Mouse (Mus musculus) forebrain, embryonic 13.5 days (tissue): Measurements from ENCODE around the gene Pigg. TPM values are rescaled to one million over a fixed set of nuclear protein-coding genes. Genes with fewer than 3 reads are reported as not detected.

Experiments used
- ATAC-seq: fragments of 200-750 bp; cut with Nextera tagmentation; 2 replicates; pipeline ENCODE4 v1.8.0; 2017
- H3K27ac ChIP-seq: fragments of 300-500 bp; sonication (generic); 2 replicates; pipeline ENCODE4 v1.5.1; 2015; ENCODE audit warnings: inconsistent platforms, mild to moderate bottlenecking, moderate library complexity
- H3K27me3 ChIP-seq: fragments of 300-500 bp; sonication (generic); 2 replicates; pipeline ENCODE4 v1.6.1; 2015; ENCODE audit warnings: mild to moderate bottlenecking, inconsistent platforms
- H3K36me3 ChIP-seq: fragments of 300-500 bp; sonication (generic); 2 replicates; pipeline ENCODE4 v1.6.1; 2015; ENCODE audit warnings: mild to moderate bottlenecking, inconsistent platforms; ENCODE audit not compliant: poor library complexity, severe bottlenecking
- H3K4me1 ChIP-seq: fragments of 300-500 bp; sonication (generic); 2 replicates; pipeline ENCODE4 v1.6.1; 2015; ENCODE audit warnings: inconsistent platforms
- H3K4me2 ChIP-seq: fragments of 300-500 bp; sonication (generic); 2 replicates; pipeline ENCODE4 v1.6.1; 2015; ENCODE audit warnings: inconsistent platforms, mild to moderate bottlenecking, moderate library complexity
- H3K4me3 ChIP-seq: fragments of 300-500 bp; sonication (generic); 2 replicates; pipeline ENCODE4 v1.5.1; 2015; ENCODE audit warnings: mild to moderate bottlenecking, inconsistent platforms
- H3K9ac ChIP-seq: fragments of 300-500 bp; sonication (generic); 2 replicates; pipeline ENCODE4 v1.6.1; 2015; ENCODE audit warnings: mild to moderate bottlenecking, inconsistent platforms
- H3K9me3 ChIP-seq: fragments of 300-500 bp; sonication (generic); replicated peaks from 2 replicates; pipeline ENCODE4 v1.6.1; 2016; ENCODE audit warnings: inconsistent platforms
- WGBS: fragments of 180-500 bp; shearing (Covaris S2); methylation state at CpG from one replicate; pipeline ENCODE4 v1.1.7; 2015; 5-methylcytosine and 5-hydroxymethylcytosine counted together
- polyA plus RNA-seq: library from polyadenylated mRNA; unstranded; fragments of >200 nt; fragmentation: Nextera tagmentation; extraction: Ambion mirVana; gene quantifications from 2 replicates; pipeline ENCODE4 v1.2.1, GENCODE M21; 2015

The Pigg gene
- polyA plus RNA-seq, 1 experiment from 2014 or later, result 6.0 TPM

DNA sequence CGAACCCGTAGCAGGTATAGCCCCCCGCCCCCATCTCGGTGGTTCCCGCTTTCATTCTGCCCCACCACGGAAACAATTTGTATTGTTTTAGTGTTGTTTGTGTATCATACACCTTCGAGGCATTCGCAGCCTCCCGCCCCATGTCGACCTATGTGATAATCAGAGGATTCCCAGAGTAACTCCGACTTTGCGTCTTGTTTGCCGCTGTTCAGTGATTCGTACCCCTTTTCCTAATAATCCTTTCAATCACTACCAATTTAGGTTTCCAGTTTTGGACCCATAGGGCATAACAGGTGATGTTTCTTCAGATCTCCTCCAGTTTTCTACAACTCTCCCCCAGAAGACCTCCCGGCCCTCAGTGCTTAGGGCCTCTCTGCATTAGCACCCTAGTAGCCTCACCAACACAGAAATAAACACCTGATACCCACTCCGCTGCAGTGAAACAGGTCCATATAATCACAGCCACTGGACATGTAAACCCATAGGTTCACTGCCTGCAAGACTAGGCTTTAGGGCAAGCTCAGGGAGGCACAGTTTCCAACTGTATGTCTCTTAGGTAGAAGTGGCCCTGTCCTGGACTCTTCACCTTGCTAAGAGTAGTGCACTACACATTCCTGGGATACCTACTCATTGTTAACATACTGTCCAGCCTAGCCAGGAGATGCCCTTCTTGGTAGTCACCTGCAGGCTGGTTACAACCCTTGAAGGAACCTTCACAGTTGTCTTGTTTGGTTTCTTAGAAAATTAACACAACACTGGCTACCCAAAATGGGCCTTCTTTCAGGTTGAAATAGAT, 854 bp downstream of the Pigg start:
- H3K27ac ChIP-seq, result 0 out of 2 replicates have a peak overlapping the region, but pooled peaks have one; percentile 73
- ATAC-seq, result no peak

DNA sequence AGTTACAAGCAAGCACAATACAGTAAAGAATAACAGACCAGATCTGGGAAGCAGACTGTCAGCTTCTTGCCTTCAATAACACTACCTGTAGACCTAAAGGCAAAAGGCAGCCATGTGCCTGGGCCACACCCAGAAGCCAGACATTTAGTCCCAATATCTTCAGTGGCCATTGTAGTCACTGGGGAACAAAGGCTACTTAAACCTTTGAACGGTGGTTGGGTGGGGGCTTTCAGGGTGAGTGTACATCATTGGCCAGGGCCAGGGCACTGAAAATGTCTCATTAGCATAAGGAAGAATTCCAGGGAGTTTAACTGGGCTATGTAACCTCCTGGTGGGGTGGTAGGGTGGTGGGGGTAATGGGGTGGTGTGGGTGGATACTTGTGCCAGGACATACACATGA, 18.6 kb downstream of the Pigg start:
- H3K36me3 ChIP-seq, result peaks cover 72% of the 10 kb centered on the region
- WGBS, result 75% methylated on average over 1 of the region's 1 CpGs
- no peak overlapping the region for H3K9ac ChIP-seq
- H3K4me3 ChIP-seq, result no peak overlapping the region
- no peak overlapping the region for H3K4me2 ChIP-seq
- no peak for ATAC-seq
- no peaks in the 10 kb centered on the region for H3K9me3 ChIP-seq
- H3K4me1 ChIP-seq, result no peaks in the 10 kb centered on the region
- H3K27me3 ChIP-seq, result no peaks in the 10 kb centered on the region
- H3K27ac ChIP-seq, result no peak overlapping the region

More for the DNA sequence above, 854 bp downstream of the Pigg start:
- Histone ChIP-seq H3K9me3 (no peaks in the 10 kb centered on the region), H3K9ac (peak overlapping the region; percentile 85), H3K36me3 (peaks cover 5% of the 10 kb centered on the region; the same call in 1 of the 2 replicates), H3K27me3 (no peaks in the 10 kb centered on the region), H3K4me1 (peaks cover 11% of the 10 kb centered on the region), H3K4me3 (peak overlapping the region; percentile 77), H3K4me2 (peak overlapping the region; percentile 86)
- WGBS, result 6% methylated on average over 16 of the region's 16 CpGs

DNA sequence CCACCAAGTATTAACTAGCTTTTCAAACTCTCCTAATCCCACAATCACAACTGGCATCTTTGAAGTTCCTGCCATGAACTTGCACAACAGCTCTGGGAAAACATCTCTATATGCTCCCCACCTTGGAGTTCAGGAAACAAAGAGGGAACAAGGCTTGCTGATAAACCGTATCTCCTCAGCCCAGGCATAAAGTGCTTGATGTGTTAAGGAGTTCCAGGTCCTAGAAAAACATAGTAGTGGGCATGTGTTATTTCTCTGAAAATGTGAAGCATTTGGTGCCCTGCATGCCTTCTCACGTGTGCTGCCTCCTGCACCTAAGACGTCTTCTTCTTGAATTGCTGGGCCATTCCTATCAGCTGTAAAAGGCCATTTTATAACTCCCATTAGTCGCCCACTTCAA, 25.0 kb downstream of the Pigg start:
- Histone ChIP-seq H3K4me3 (no peak overlapping the region), H3K4me1 (no peaks in the 10 kb centered on the region), H3K9me3 (no peaks in the 10 kb centered on the region), H3K9ac (no peak overlapping the region), H3K27ac (no peak overlapping the region), H3K4me2 (no peak overlapping the region), H3K27me3 (no peaks in the 10 kb centered on the region), H3K36me3 (peaks cover 61% of the 10 kb centered on the region)
- 82% methylated on average over 4 of the region's 4 CpGs for WGBS
- no peak for ATAC-seq

- Histone ChIP-seq H3K4me3 (no peak overlapping the region), H3K36me3 (peaks cover 54% of the 10 kb centered on the region), H3K4me2 (no peak overlapping the region), H3K9ac (no peak overlapping the region), H3K4me1 (no peaks in the 10 kb centered on the region), H3K27me3 (no peaks in the 10 kb centered on the region), H3K27ac (no peak overlapping the region), H3K9me3 (no peaks in the 10 kb centered on the region)
- ATAC-seq, result no peak
- 89% methylated on average over 3 of the region's 3 CpGs for WGBS
These were observed 25.6 kb downstream of the Pigg start for GRCm38 (mm10) chr5:108338049-108338448.

GRCm38 (mm10) chr5:108343680-108344170, 31.3 kb downstream of the Pigg start:
- no peak overlapping the region for H3K4me2 ChIP-seq
- ATAC-seq, result no peak
- no peak overlapping the region for H3K4me3 ChIP-seq
- peaks cover 44% of the 10 kb centered on the region for H3K36me3 ChIP-seq
- no peaks in the 10 kb centered on the region for H3K4me1 ChIP-seq
- H3K9ac ChIP-seq, result no peak overlapping the region
- H3K27me3 ChIP-seq, result no peaks in the 10 kb centered on the region
- H3K9me3 ChIP-seq, result no peaks in the 10 kb centered on the region
- 92% methylated on average over 4 of the region's 4 CpGs for WGBS
- no peak overlapping the region for H3K27ac ChIP-seq

DNA sequence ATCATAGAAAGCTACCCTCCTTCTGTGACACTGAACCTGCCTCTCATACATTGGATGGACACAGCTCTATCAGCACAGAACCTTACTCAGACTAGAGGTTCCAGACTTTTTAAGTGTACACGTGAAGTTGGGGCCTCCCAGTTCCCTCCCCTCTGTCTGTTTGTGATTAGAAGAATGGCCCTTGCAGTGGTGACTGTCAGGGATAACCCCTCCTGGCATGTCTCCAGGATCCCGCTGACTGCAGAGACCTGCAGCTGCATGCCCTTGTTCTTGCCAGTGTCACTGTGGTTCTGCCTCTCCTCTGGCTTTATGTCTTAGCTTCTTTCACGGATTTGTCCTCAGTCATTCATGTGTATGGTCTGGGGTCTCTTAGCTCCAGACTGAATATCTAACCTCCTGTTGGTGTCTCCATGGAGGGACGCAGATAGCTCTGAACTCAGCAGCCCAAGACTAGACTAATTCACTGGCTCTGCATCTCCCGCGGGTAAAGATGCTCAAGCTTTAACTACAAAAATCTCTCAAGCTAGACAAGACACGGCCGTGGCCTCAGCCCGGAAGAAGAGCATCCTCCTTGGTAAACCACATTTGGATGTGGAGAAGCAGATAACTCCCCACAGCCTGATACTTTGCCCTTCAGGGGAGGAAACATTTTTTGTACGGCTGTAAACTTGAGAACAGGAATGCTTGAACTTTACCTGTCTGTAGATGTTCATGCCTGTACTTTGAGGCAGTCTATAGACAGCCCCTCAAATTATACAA, 33.1 kb downstream of the Pigg start:
- no peak overlapping the region for H3K27ac ChIP-seq
- no peak overlapping the region for H3K4me2 ChIP-seq
- H3K27me3 ChIP-seq, result no peaks in the 10 kb centered on the region
- H3K9me3 ChIP-seq, result no peaks in the 10 kb centered on the region
- H3K36me3 ChIP-seq, result peaks cover 38% of the 10 kb centered on the region
- H3K9ac ChIP-seq, result no peak overlapping the region
- 86% methylated on average over 10 of the region's 10 CpGs for WGBS
- no peaks in the 10 kb centered on the region for H3K4me1 ChIP-seq
- no peak for ATAC-seq
- H3K4me3 ChIP-seq, result no peak overlapping the region

DNA sequence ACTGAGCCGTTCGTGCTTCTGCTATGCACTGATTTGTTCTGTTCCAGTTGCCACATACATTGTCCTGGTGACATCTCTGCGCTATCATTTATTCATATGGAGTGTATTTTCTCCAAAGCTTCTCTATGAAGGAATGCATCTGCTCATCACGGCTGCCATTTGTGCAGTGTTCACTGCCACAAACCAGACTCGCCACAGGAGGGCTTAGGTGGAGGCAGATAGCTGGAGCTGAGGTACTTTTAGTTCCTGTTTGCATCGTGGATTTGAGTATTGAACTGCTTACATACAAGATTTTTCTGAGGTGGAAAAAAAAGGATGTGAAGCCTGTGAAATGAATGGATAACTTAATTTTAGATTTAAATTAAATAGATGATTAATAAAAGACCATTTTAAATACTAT, 35.4 kb downstream of the Pigg start:
- 87% methylated on average over 6 of the region's 6 CpGs for WGBS
- Histone ChIP-seq H3K27ac (no peak overlapping the region), H3K36me3 (peaks cover 38% of the 10 kb centered on the region)

DNA sequence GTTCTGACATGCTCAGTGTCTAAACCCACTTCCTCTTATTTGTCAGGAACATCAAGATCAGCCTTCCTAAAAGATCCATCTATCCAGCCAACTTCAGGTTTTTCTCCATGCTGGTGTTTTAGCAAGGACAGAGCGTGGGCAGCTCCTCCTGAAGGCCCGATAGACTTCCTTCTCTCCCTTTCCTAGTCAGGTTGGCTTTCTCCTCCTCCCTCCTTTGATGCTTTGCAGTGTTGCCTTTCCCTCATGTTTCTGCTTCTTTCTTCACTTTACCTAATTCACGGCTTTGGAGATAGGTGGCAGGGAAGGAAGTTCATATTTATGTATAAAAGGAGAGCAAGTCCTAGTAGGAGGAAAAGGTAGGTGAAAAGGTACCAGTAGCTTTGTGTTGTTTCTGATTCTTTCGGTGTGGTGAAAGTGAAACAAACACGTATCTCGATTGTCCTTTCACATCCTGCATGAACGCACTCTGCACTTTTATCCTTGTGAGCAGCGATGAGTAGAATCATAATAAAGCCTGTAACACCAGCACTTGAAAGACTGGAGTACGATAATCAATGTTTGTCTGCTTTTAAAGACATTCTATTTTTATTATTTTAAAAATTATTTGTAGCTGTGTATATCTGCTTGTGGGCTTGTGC, 37.2 kb downstream of the Pigg start:
- Histone ChIP-seq H3K36me3 (peaks cover 28% of the 10 kb centered on the region), H3K4me1 (no peaks in the 10 kb centered on the region), H3K4me3 (no peak overlapping the region), H3K27ac (no peak overlapping the region), H3K9me3 (no peaks in the 10 kb centered on the region), H3K9ac (no peak overlapping the region), H3K4me2 (no peak overlapping the region), H3K27me3 (no peaks in the 10 kb centered on the region)
- 93% methylated on average over 9 of the region's 9 CpGs for WGBS
- ATAC-seq, result no peak

More for the DNA sequence above, 35.4 kb downstream of the Pigg start:
- no peak overlapping the region for H3K4me3 ChIP-seq
- H3K9ac ChIP-seq, result no peak overlapping the region
- H3K4me2 ChIP-seq, result no peak overlapping the region
- no peak for ATAC-seq
- H3K4me1 ChIP-seq, result no peaks in the 10 kb centered on the region
- H3K9me3 ChIP-seq, result no peaks in the 10 kb centered on the region
- H3K27me3 ChIP-seq, result no peaks in the 10 kb centered on the region

DNA sequence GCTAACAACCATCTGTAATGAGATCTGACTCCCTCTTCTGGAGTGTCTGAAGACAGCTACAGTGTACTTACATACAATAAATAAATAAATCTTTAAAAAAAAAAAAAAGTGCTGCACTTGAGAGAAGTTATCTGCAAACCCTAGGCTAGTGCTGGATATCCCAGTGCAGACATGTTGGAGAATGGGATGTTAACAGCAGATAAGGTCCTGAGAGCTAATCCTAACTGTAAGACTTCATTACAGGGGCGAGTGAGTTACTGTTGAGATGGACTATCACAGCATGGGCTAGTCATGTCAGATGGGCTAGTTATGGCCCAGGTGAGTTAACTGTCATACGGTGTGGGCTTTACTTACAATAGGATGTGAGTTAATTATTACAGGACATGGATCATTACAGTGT, 41.6 kb downstream of the Pigg start:
- WGBS, result 87% methylated on average over 2 of the region's 2 CpGs
- H3K4me3 ChIP-seq, result no peak overlapping the region
- H3K9ac ChIP-seq, result no peak overlapping the region
- no peaks in the 10 kb centered on the region for H3K4me1 ChIP-seq
- no peak for ATAC-seq
- no peak overlapping the region for H3K4me2 ChIP-seq
- H3K27ac ChIP-seq, result no peak overlapping the region
- 0 out of 2 replicates have a peak, but pooled peaks cover 5% of the 10 kb centered on the region for H3K9me3 ChIP-seq
- no peaks in the 10 kb centered on the region for H3K27me3 ChIP-seq
- H3K36me3 ChIP-seq, result peaks cover 7% of the 10 kb centered on the region

GRCm38 (mm10) chr5:108357862-108358261, 45.5 kb downstream of the Pigg start:
- Histone ChIP-seq H3K4me2 (no peak overlapping the region), H3K9ac (no peak overlapping the region), H3K36me3 (no peaks in the 10 kb centered on the region), H3K27me3 (peaks cover 6% of the 10 kb centered on the region; the same call in 1 of the 2 replicates), H3K4me3 (no peak overlapping the region), H3K27ac (no peak overlapping the region), H3K9me3 (0 out of 2 replicates have a peak, but pooled peaks cover 5% of the 10 kb centered on the region), H3K4me1 (no peaks in the 10 kb centered on the region)
- ATAC-seq, result no peak
- 86% methylated on average over 1 of the region's 1 CpGs for WGBS

DNA sequence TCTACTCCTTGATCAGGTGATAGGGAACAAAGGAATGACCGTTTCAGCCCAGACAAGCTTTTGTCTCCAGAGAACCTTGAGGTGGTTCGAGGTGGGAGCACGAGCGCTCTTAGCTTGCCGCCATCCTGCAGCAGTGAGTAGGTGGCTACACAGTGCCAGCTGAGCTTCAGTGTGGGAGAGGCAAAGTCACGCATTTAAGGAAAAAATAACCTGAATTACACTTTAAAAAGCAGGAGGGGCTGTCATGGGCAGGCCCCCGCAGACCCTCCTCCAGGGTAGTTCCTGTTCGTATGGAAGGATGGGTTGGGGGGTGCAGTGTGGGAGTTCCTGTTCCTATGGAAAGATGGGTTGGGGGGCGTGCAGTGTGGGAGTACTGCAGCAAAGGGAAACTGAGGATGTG, 47.1 kb downstream of the Pigg start:
- no peak overlapping the region for H3K27ac ChIP-seq
- H3K9me3 ChIP-seq, result 0 out of 2 replicates have a peak, but pooled peaks cover 5% of the 10 kb centered on the region
- 85% methylated on average over 9 of the region's 9 CpGs for WGBS

GRCm38 (mm10) chr5:108360211-108360610, 47.8 kb downstream of the Pigg start:
- Histone ChIP-seq H3K36me3 (no peaks in the 10 kb centered on the region), H3K9ac (no peak overlapping the region), H3K9me3 (0 out of 2 replicates have a peak, but pooled peaks cover 5% of the 10 kb centered on the region), H3K27me3 (peaks cover 30% of the 10 kb centered on the region), H3K27ac (no peak overlapping the region), H3K4me1 (no peaks in the 10 kb centered on the region), H3K4me2 (no peak overlapping the region), H3K4me3 (no peak overlapping the region)
- WGBS, result 90% methylated on average over 4 of the region's 4 CpGs
- no peak for ATAC-seq

More for the DNA sequence above, 47.1 kb downstream of the Pigg start:
- no peak overlapping the region for H3K4me3 ChIP-seq
- ATAC-seq, result no peak
- no peaks in the 10 kb centered on the region for H3K4me1 ChIP-seq
- no peaks in the 10 kb centered on the region for H3K36me3 ChIP-seq
- no peak overlapping the region for H3K9ac ChIP-seq
- H3K27me3 ChIP-seq, result peaks cover 22% of the 10 kb centered on the region
- no peak overlapping the region for H3K4me2 ChIP-seq
